10 mouse cellular contexts compared by ENCODE assay signal in genomic region chr2:124772055-124772708, GRCm38 (mm10).
A peak's percentile ranks its signal among the peaks of the same experiment; 100 is the strongest.
DNase-seq lines count a peak whose midpoint lies in the region; ATAC-seq lines count a peak whose summit lies in the region.
"Had no signal": no experiment of that assay in that cellular context is flagged by ENCODE, and none has a peak within 500 bp of the region (broad histone marks: within the 10 kb centered on the region; RNA-seq: fewer than 3 reads in every experiment).

No protein-coding gene starts in this region.

- no peaks in the 10 kb centered on the region for H3K36me3 ChIP-seq in heart, embryonic 10.5 days
- no peaks in the 10 kb centered on the region for H3K36me3 ChIP-seq in hindbrain, embryonic 15.5 days
- no peaks in the 10 kb centered on the region for H3K36me3 ChIP-seq in neural tube, embryonic 12.5 days
- H3K36me3 ChIP-seq: liver, embryonic 13.5 days had no signal

- H3K27me3 ChIP-seq in heart, embryonic 10.5 days (ENCODE audit: insufficient read depth, poor library complexity, severe bottlenecking): no peaks in the 10 kb centered on the region
- H3K27me3 ChIP-seq in hindbrain, embryonic 15.5 days: no peaks in the 10 kb centered on the region
- H3K27me3 ChIP-seq in neural tube, embryonic 12.5 days (replicated peaks): no peaks in the 10 kb centered on the region
- H3K27me3 ChIP-seq: CH12.LX; liver, embryonic 13.5 days had no signal

- no peaks in the 10 kb centered on the region for H3K9me3 ChIP-seq in heart, embryonic 10.5 days
- H3K9me3 ChIP-seq in hindbrain, embryonic 15.5 days: no peaks in the 10 kb centered on the region
- no peaks in the 10 kb centered on the region for H3K9me3 ChIP-seq in neural tube, embryonic 12.5 days
- H3K9me3 ChIP-seq: liver, embryonic 13.5 days had no signal

- no peak overlapping the region for H3K4me3 ChIP-seq in heart, embryonic 10.5 days
- no peak overlapping the region for H3K4me3 ChIP-seq in hindbrain, embryonic 15.5 days
- H3K4me3 ChIP-seq in neural tube, embryonic 12.5 days: no peak overlapping the region
- H3K4me3 ChIP-seq: liver, embryonic 13.5 days had no signal

- peaks cover 11% of the 10 kb centered on the region; the same call in 1 of the 2 replicates for H3K4me1 ChIP-seq in heart, embryonic 10.5 days
- H3K4me1 ChIP-seq in hindbrain, embryonic 15.5 days (replicated peaks): peaks cover 12% of the 10 kb centered on the region
- H3K4me1 ChIP-seq in neural tube, embryonic 12.5 days: peaks cover 6% of the 10 kb centered on the region; the same call in 1 of the 2 replicates
- H3K4me1 ChIP-seq: liver, embryonic 13.5 days had no signal

- no peak for ATAC-seq in hindbrain, embryonic 15.5 days (ENCODE audit: low FRiP score, low read depth)
- peak; percentile 41 for ATAC-seq in neural tube, embryonic 12.5 days (ENCODE audit: low FRiP score, low read depth)

- no peak overlapping the region for H3K27ac ChIP-seq in heart, embryonic 10.5 days
- no peak overlapping the region for H3K27ac ChIP-seq in hindbrain, embryonic 15.5 days (replicated peaks)
- H3K27ac ChIP-seq in neural tube, embryonic 12.5 days: no peak overlapping the region
- H3K27ac ChIP-seq: liver, embryonic 13.5 days had no signal

- no peak overlapping the region for H3K9ac ChIP-seq in hindbrain, embryonic 15.5 days
- no peak overlapping the region for H3K9ac ChIP-seq in neural tube, embryonic 12.5 days
- H3K9ac ChIP-seq: liver, embryonic 13.5 days had no signal

- peak; percentile 47 to 72 for DNase-seq in heart, adult 18-20 months
- DNase-seq in heart, embryonic 10.5 days (ENCODE audit: low spot score): no peak
- DNase-seq in fat pad, adult 2 months (ENCODE audit: extremely low read depth, low read depth, low spot score): peak; percentile 8
- DNase-seq in frontal cortex, postnatal 25 days (ENCODE audit: low spot score in 2 of 2): no peak
- no peak for DNase-seq in cerebellum, postnatal 4 days (ENCODE audit: low spot score in 2 of 2)
- no peak for DNase-seq in layer of hippocampus, postnatal 14 days (ENCODE audit: low spot score in 2 of 2)
- DNase-seq: liver, embryonic 13.5 days had no signal

- peak overlapping the region; percentile 8; the same call in 1 of the 2 replicates for H3K4me2 ChIP-seq in hindbrain, embryonic 15.5 days
- H3K4me2 ChIP-seq in neural tube, embryonic 12.5 days (replicated peaks): 0 out of 2 replicates have a peak overlapping the region, but pooled peaks have one; percentile 9
- H3K4me2 ChIP-seq: liver, embryonic 13.5 days had no signal

- WGBS in heart, embryonic 10.5 days: 59% methylated on average over 11 of the region's 11 CpGs
- 42% methylated on average over 11 of the region's 11 CpGs for WGBS in hindbrain, embryonic 15.5 days
- 47% methylated on average over 11 of the region's 11 CpGs for WGBS in neural tube, embryonic 12.5 days

Comparison
In these comparisons a context has a peak if more than half of its experiments do, and no peak if none do; other contexts are left out.
1. DNase-seq: peak in heart, adult 18-20 months (2 of 2) and fat pad, adult 2 months (single experiment); none in heart, embryonic 10.5 days (single experiment), frontal cortex, postnatal 25 days (0 of 2), cerebellum, postnatal 4 days (0 of 2) and layer of hippocampus, postnatal 14 days (0 of 2).